Mouse (Mus musculus) lung, embryonic 14.5 days (tissue): ENCODE data around the gene Agpat3. TPM values are rescaled to one million over a fixed set of nuclear protein-coding genes. Genes with fewer than 3 reads are reported as not detected.
A peak's percentile ranks its signal among the peaks of the same experiment; 100 is the strongest.

ENCODE experiments used
- ATAC-seq: fragments of 200-750 bp; cut with Nextera tagmentation; 2 replicates; pipeline ENCODE4 v1.8.0; 2017; ENCODE audit warnings: mild to moderate bottlenecking, moderate TSS enrichment, moderate library complexity; ENCODE audit not compliant: insufficient read depth
- DNase-seq: peaks from one replicate; pipeline ENCODE4 v3.0.0-alpha.2; 2015
- H3K27ac ChIP-seq: fragments of 300-500 bp; sonication (generic); 2 replicates; pipeline ENCODE4 v1.5.1; 2014; ENCODE audit warnings: low read depth, mild to moderate bottlenecking, moderate library complexity
- H3K27me3 ChIP-seq: fragments of 300-500 bp; sonication (generic); 2 replicates; pipeline ENCODE4 v1.6.1; 2014; ENCODE audit warnings: low read length, control low read depth; ENCODE audit not compliant: insufficient read depth
- H3K36me3 ChIP-seq: fragments of 300-500 bp; sonication (generic); 2 replicates; pipeline ENCODE4 v1.6.1; 2014; ENCODE audit warnings: control low read depth; ENCODE audit not compliant: insufficient read depth
- H3K4me1 ChIP-seq: fragments of 300-500 bp; sonication (generic); 2 replicates; pipeline ENCODE4 v1.6.1; 2014; ENCODE audit warnings: antibody characterized with exemption, control low read depth; ENCODE audit not compliant: insufficient read depth
- H3K4me2 ChIP-seq: fragments of 300-500 bp; sonication (generic); 2 replicates; pipeline ENCODE4 v1.6.1; 2014; ENCODE audit warnings: mild to moderate bottlenecking
- H3K4me3 ChIP-seq: fragments of 300-500 bp; sonication (generic); 2 replicates; pipeline ENCODE4 v1.5.1; 2014; ENCODE audit warnings: low read depth, low read length
- H3K9ac ChIP-seq: fragments of 300-500 bp; sonication (generic); 2 replicates; pipeline ENCODE4 v1.6.1; 2014
- H3K9me3 ChIP-seq: fragments of 300-500 bp; sonication (generic); 2 replicates; pipeline ENCODE4 v1.6.1; 2016; ENCODE audit warnings: low read depth, low read length, control low read depth
- CTCF ChIP-seq: IDR thresholded peaks from 2 replicates; pipeline ENCODE4 v1.5.1; 2016; ENCODE audit warnings: antibody characterized with exemption, low read depth
- whole genome bisulfite sequencing: fragments of 180-500 bp; shearing (Covaris S2); extraction: QIAGEN DNeasy Blood & Tissue Kit; methylation state at CpG from one replicate; pipeline ENCODE4 v1.1.7; 2014; 5-methylcytosine and 5-hydroxymethylcytosine counted together
- polyA plus RNA-seq: library from polyadenylated mRNA; unstranded; fragments of >200 nt; fragmentation: Nextera tagmentation; extraction: Ambion mirVana; gene quantifications from 2 replicates; pipeline ENCODE4 v1.2.1, GENCODE M21; 2014

Agpat3 gene
- polyA plus RNA-seq, 1 experiment from 2014 or later = 62.1 TPM

GRCm38 (mm10) chr10:78324556-78325164 lies 27.6 kb downstream of the Agpat3 start:
- Histone ChIP-seq H3K9me3 (no peaks in the 10 kb centered on the region), H3K4me3 (no peak overlapping the region), H3K27ac (no peak overlapping the region), H3K36me3 (peaks cover 18% of the 10 kb centered on the region; the same call in 1 of the 2 replicates), H3K4me1 (no peaks in the 10 kb centered on the region), H3K4me2 (no peak overlapping the region), H3K9ac (no peak overlapping the region), H3K27me3 (no peaks in the 10 kb centered on the region)
- no peak for DNase-seq
- ATAC-seq = no peak
- no peak for TF ChIP-seq CTCF
- WGBS = 85% methylated on average over 6 of the region's 6 CpGs

DNA sequence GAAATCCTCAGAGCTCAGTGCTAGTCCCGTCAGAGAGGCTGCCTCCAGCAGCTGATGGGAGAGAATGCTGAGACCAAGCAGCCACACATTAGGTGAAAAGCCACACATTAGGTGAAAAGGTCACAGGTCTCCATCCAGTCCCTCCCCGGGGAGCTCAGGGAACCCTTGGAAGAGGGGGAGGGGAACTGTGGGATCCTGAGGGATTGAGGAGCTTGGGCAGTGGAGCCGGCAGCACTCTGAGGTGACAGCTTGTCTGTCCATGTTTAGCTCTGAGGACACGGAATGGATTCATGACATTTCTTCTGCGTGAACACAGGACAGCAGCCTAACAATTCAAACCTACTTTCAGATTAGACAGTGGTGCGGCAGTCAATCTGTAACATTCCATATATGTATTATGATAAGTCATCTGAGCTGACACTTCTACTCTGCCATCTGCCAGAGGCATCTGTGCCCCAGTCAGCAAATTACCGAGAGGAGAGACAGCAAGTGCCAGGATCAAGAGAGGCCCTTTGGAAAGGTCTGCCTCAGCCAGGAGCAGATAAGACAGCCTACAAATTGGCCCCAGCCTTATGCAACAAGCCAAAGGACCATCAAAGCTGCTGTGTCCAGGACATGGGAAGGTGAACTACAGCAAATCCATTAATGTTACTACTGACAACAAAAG lies 28.9 kb downstream of the Agpat3 start:
- 34% methylated on average over 7 of the region's 7 CpGs for WGBS
- no peaks in the 10 kb centered on the region for H3K27me3 ChIP-seq
- H3K36me3 ChIP-seq = peaks cover 18% of the 10 kb centered on the region; the same call in 1 of the 2 replicates
- ATAC-seq = no peak
- no peaks in the 10 kb centered on the region for H3K9me3 ChIP-seq
- no peak overlapping the region for H3K27ac ChIP-seq
- TF ChIP-seq CTCF = no peak
- no peaks in the 10 kb centered on the region for H3K4me1 ChIP-seq
- H3K9ac ChIP-seq = no peak overlapping the region
- H3K4me2 ChIP-seq = no peak overlapping the region
- H3K4me3 ChIP-seq = no peak overlapping the region
- no peak for DNase-seq

GRCm38 (mm10) chr10:78322806-78323205 lies 29.5 kb downstream of the Agpat3 start:
- peak; percentile 34; the same call in 1 of the 2 replicates for TF ChIP-seq CTCF
- no peaks in the 10 kb centered on the region for H3K4me1 ChIP-seq
- no peak overlapping the region for H3K4me3 ChIP-seq
- DNase-seq (peak; percentile 28), ATAC-seq (no peak)
- 50% methylated on average over 1 of the region's 1 CpGs for WGBS
- no peak overlapping the region for H3K4me2 ChIP-seq
- no peak overlapping the region for H3K27ac ChIP-seq
- H3K36me3 ChIP-seq = peaks cover 17% of the 10 kb centered on the region; the same call in 1 of the 2 replicates
- no peaks in the 10 kb centered on the region for H3K9me3 ChIP-seq
- H3K27me3 ChIP-seq = no peaks in the 10 kb centered on the region
- H3K9ac ChIP-seq = no peak overlapping the region

DNA sequence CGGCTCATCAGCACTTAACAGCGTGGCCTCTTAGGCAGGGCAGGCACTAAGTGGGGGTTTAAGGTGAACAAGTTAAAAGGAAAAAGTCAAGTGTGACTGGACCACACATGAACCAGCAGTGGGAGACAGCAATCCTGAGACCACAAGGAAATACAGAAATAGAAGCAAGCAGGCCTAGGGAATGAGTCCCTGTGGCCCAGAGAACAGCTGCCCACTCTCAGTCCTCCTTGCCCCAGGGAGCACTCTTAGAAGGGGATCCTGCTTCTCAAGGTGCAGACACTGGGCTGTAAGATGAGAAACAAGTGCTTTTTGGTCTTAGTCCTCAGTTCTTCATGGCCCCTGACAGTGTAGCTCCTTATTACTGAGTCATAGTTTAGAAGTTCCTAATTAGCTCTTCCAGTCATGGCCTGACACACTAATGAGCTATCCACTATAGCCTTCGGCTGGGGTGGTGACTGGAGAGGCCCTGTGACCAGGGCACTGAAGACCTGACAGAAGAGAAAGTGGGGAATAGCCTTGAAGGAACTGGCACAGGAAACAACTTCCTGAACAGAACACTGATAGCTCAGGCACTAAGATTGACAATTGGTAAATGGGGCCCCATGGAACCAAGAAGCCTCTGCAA lies 31.0 kb downstream of the Agpat3 start:
- no peaks in the 10 kb centered on the region for H3K27me3 ChIP-seq
- no peak overlapping the region for H3K4me2 ChIP-seq
- H3K36me3 ChIP-seq = peaks cover 9% of the 10 kb centered on the region; the same call in 1 of the 2 replicates
- no peak overlapping the region for H3K9ac ChIP-seq
- H3K4me1 ChIP-seq = no peaks in the 10 kb centered on the region
- no peak for DNase-seq
- H3K4me3 ChIP-seq = no peak overlapping the region
- H3K27ac ChIP-seq = no peak overlapping the region
- H3K9me3 ChIP-seq = no peaks in the 10 kb centered on the region
- no peak for ATAC-seq
- WGBS = 71% methylated on average over 3 of the region's 3 CpGs
- no peak for TF ChIP-seq CTCF

DNA sequence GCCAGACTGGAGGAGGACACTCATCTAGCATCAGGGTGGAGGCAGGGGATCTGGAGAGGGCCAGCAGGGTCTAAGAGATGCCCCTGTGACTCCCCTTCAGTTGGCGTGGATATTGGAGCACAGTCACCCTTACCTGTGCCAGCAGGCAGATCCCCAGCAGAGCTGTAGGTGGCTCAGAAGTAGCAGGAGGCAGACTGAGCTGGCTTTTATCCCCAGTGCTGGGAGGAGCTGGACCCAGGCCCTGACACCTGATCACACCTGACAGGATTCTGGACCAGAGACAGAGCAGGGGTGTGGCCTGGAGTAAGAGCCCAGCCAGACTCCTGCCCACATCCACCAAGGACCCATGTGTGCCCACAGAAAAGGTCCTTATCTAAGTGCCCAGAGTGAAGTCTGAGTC lies 31.8 kb downstream of the Agpat3 start:
- TF ChIP-seq CTCF = no peak
- WGBS = 100% methylated on average over 1 of the region's 1 CpGs
- no peak overlapping the region for H3K4me3 ChIP-seq
- H3K4me2 ChIP-seq = no peak overlapping the region
- peaks cover 9% of the 10 kb centered on the region; the same call in 1 of the 2 replicates for H3K36me3 ChIP-seq
- ATAC-seq = no peak
- H3K27me3 ChIP-seq = no peaks in the 10 kb centered on the region
- H3K4me1 ChIP-seq = no peaks in the 10 kb centered on the region
- H3K9ac ChIP-seq = no peak overlapping the region
- no peak for DNase-seq
- H3K9me3 ChIP-seq = no peaks in the 10 kb centered on the region
- H3K27ac ChIP-seq = no peak overlapping the region

DNA sequence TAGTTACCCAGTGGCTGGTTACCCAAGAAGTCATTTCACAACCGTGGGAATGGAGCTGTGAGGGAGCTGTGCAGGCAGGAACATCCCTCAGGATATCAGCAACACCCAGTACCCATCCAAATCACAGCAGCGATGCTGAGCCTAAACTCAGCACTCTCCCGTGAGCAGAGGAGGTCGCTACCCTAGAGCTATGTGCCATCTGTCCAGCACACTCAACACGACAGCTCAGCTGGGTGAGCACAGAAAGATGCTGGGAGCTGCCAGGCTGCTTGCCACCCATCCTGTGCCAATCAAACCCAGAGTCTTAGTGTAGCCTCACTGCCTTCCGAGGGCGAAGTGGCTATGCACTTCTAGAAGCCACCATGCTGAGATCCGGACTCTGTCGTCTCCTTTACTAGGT lies 32.3 kb downstream of the Agpat3 start:
- H3K36me3 ChIP-seq = peaks cover 7% of the 10 kb centered on the region; the same call in 1 of the 2 replicates
- H3K9me3 ChIP-seq = no peaks in the 10 kb centered on the region
- no peak overlapping the region for H3K4me3 ChIP-seq
- H3K9ac ChIP-seq = no peak overlapping the region
- H3K4me1 ChIP-seq = no peaks in the 10 kb centered on the region
- H3K4me2 ChIP-seq = no peak overlapping the region
- WGBS = 84% methylated on average over 9 of the region's 9 CpGs
- DNase-seq = no peak
- ATAC-seq = no peak
- H3K27me3 ChIP-seq = no peaks in the 10 kb centered on the region
- H3K27ac ChIP-seq = no peak overlapping the region
- no peak for TF ChIP-seq CTCF

- DNase-seq (no peak), ATAC-seq (no peak)
- no peak for TF ChIP-seq CTCF
- H3K9ac ChIP-seq = no peak overlapping the region
- H3K4me1 ChIP-seq = no peaks in the 10 kb centered on the region
- H3K27me3 ChIP-seq = no peaks in the 10 kb centered on the region
- H3K9me3 ChIP-seq = no peaks in the 10 kb centered on the region
- no peak overlapping the region for H3K27ac ChIP-seq
- H3K36me3 ChIP-seq = no peaks in the 10 kb centered on the region
- 58% methylated on average over 11 of the region's 11 CpGs for whole genome bisulfite sequencing
- no peak overlapping the region for H3K4me2 ChIP-seq
- no peak overlapping the region for H3K4me3 ChIP-seq
Measured at GRCm38 (mm10) chr10:78317270-78317923, 34.9 kb downstream of the Agpat3 start.
